Mouse (Mus musculus) liver (tissue): ENCODE results near the gene Prrt4.
"Not testable (repeated sequence)": the region's sequence is repeated elsewhere in the genome, so short reads cannot be mapped to it uniquely, and the experiment has no call there.

Experiments
- DNase-seq: peaks from one replicate; pipeline ENCODE4 v3.0.0-alpha.2; 2020; ENCODE audit warnings: mixed read lengths

The Prrt4 gene

GRCm38 (mm10) chr6:29178888-29179658 lies at the start of gene Prrt4:
Gene Prrt4, minus strand, starts transcription at chr6:29179584.
- peak; percentile 34 for DNase-seq

GRCm38 (mm10) chr6:29217717-29218116 lies 38.3 kb upstream of the Prrt4 start:
- not testable (repeated sequence) for DNase-seq

- peak; percentile 86 for DNase-seq
Measured at GRCm38 (mm10) chr6:29215881-29216501, 36.6 kb upstream of the Prrt4 start, which contains the start of gene Impdh1. Gene Impdh1, minus strand, starts transcription at chr6:29216364.

- DNase-seq, result no peak
Measured at GRCm38 (mm10) chr6:29215181-29215580, 35.8 kb upstream of the Prrt4 start.

- no peak for DNase-seq
Measured at GRCm38 (mm10) chr6:29214776-29215175, 35.4 kb upstream of the Prrt4 start.

GRCm38 (mm10) chr6:29214245-29214644 lies 34.9 kb upstream of the Prrt4 start:
- no peak for DNase-seq

- no peak for DNase-seq
Measured at GRCm38 (mm10) chr6:29213436-29213835, 34.1 kb upstream of the Prrt4 start.

GRCm38 (mm10) chr6:29211806-29212492 lies 32.6 kb upstream of the Prrt4 start:
- peak; percentile 81 for DNase-seq

GRCm38 (mm10) chr6:29211146-29211545 lies 31.8 kb upstream of the Prrt4 start:
- no peak for DNase-seq

- no peak for DNase-seq
Measured at GRCm38 (mm10) chr6:29210231-29210936, 31.0 kb upstream of the Prrt4 start.

GRCm38 (mm10) chr6:29208178-29208577 lies 28.8 kb upstream of the Prrt4 start:
- no peak for DNase-seq

GRCm38 (mm10) chr6:29207017-29207416 lies 27.6 kb upstream of the Prrt4 start:
- DNase-seq, result no peak

- no peak for DNase-seq
Measured at GRCm38 (mm10) chr6:29206006-29206405, 26.6 kb upstream of the Prrt4 start.

- peak; percentile 32 for DNase-seq
Measured at GRCm38 (mm10) chr6:29204932-29205614, 25.7 kb upstream of the Prrt4 start.

GRCm38 (mm10) chr6:29203861-29204585 lies 24.6 kb upstream of the Prrt4 start:
- DNase-seq, result no peak

- DNase-seq, result no peak
Measured at GRCm38 (mm10) chr6:29203096-29203495, 23.7 kb upstream of the Prrt4 start.

- no peak for DNase-seq
Measured at GRCm38 (mm10) chr6:29201988-29202387, 22.6 kb upstream of the Prrt4 start.

- DNase-seq, result no peak
Measured at GRCm38 (mm10) chr6:29201341-29201740, 22.0 kb upstream of the Prrt4 start.

GRCm38 (mm10) chr6:29200496-29200895 lies 21.1 kb upstream of the Prrt4 start:
- DNase-seq, result no peak

- no peak for DNase-seq
Measured at GRCm38 (mm10) chr6:29199223-29199855, 20.0 kb upstream of the Prrt4 start.
